Mouse (Mus musculus) B cell, adult 62 days (primary cell): Measurements from ENCODE around the gene Insl5. TPM values are rescaled to one million over a fixed set of nuclear protein-coding genes. Genes with fewer than 3 reads are reported as not detected.

Source experiments
- total RNA-seq: library from RNA; stranded (reverse); gene quantifications from 4 replicates; pipeline ENCODE4 v1.2.4, GENCODE M21; 2023

Gene Insl5
- not detected in 4 replicates for total RNA-seq

GRCm38 (mm10) chr4:103026621-103027020, at the start of gene Insl5:
Insl5 (minus strand) TSS chr4:103026842.

GRCm38 (mm10) chr4:102978440-102978839, 48.2 kb downstream of the Insl5 start, which contains the start of gene Tctex1d1:
Tctex1d1 (plus strand) TSS chr4:102978606.

Other genes with a start within 250 kb of the Insl5 start
- not detected in 4 replicates for gene Tctex1d1, start 48.2 kb downstream of the Insl5 start, total RNA-seq
- 90.9 to 103 TPM (median 95.7 TPM) in 4 replicates for gene Mier1, start 87.5 kb upstream of the Insl5 start, total RNA-seq
- gene Wdr78, start 87.7 kb upstream of the Insl5 start, total RNA-seq: 7.0 to 9.7 TPM (median 7.5 TPM) in 4 replicates
- 10.0 to 17.8 TPM (median 11.7 TPM) in 4 replicates for gene Slc35d1, start 188.3 kb upstream of the Insl5 start, total RNA-seq